Mouse (Mus musculus) bone marrow, adult 2 months (tissue): ENCODE data around the gene Islr.

Experiments used
- CTCF ChIP-seq: fragments of 200-500 bp; IDR thresholded peaks from 2 replicates; pipeline ENCODE4 v1.5.1; 2011; ENCODE audit warnings: low read length, control low read depth; ENCODE audit not compliant: control insufficient read depth, insufficient read depth
- POLR2A ChIP-seq: fragments of 200-500 bp; IDR thresholded peaks from 2 replicates; pipeline ENCODE4 v1.6.1; 2011; ENCODE audit warnings: low read depth, mild to moderate bottlenecking, control low read depth, low read length, borderline replicate concordance; ENCODE audit not compliant: control insufficient read depth

- no peak for TF ChIP-seq CTCF
- no peak for TF ChIP-seq POLR2A
These were observed 41.9 kb downstream of the Islr start for GRCm38 (mm10) chr9:58162173-58162572.
